Mouse (Mus musculus) activated CD4-positive, CD25-positive, alpha-beta regulatory T cell, adult 9 weeks (primary cell): ENCODE measurements around the gene Phpt1. TPM values are rescaled to one million over a fixed set of nuclear protein-coding genes. Genes with fewer than 3 reads are reported as not detected.

ENCODE experiments used
- polyA plus RNA-seq: library from polyadenylated mRNA; unstranded; fragments of 100-300 nt; shearing (Covaris generic); gene quantifications from one replicate; pipeline ENCODE4 v1.2.1, GENCODE M21; 2017

The Phpt1 gene
- polyA plus RNA-seq = 62.9 TPM

DNA sequence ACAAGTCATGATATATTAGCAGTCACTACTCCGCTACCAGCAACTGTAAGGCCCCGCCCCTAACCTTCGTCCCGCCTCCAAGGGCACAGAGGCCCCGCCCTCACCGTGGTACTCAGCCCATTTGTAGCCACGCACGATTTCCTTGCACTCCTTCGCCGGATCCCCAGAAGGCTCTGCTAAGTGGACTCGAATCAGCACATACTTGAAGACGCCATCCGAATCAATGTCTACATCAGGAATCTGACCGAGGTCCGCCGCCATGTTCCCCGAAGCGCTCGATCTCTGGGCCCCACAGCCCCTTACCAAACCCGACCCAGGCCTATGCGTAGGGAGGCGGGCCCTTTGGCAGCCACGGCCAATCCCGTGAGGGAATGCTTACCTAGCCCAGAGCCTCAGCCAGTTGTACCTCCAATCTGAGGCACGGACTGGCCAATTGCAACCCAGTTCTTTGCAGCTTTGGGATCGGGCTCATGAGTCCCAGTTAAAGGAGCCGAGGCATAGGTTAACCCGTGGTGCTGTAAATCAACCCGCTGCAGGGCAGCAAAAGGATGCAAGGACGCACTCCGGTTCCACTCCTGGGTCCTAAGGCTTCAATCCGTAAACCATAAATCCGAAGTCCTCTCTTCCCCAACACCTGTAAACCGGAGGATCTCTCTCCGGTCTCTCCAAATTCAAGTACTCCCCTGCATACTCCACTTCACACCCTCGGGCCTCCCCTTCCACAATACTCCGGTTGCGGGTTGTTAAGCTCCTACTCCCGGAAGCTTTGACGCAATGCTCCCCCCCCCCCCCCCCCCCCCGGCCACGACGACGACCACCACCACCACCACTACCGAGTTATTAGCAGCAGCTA is at the start of gene Phpt1, which contains the start of gene Mamdc4:
Phpt1 (minus strand) TSS at position 646 of the 853 bp plus-strand sequence.
Mamdc4 (minus strand) TSS at position 267 of the 853 bp plus-strand sequence.

DNA sequence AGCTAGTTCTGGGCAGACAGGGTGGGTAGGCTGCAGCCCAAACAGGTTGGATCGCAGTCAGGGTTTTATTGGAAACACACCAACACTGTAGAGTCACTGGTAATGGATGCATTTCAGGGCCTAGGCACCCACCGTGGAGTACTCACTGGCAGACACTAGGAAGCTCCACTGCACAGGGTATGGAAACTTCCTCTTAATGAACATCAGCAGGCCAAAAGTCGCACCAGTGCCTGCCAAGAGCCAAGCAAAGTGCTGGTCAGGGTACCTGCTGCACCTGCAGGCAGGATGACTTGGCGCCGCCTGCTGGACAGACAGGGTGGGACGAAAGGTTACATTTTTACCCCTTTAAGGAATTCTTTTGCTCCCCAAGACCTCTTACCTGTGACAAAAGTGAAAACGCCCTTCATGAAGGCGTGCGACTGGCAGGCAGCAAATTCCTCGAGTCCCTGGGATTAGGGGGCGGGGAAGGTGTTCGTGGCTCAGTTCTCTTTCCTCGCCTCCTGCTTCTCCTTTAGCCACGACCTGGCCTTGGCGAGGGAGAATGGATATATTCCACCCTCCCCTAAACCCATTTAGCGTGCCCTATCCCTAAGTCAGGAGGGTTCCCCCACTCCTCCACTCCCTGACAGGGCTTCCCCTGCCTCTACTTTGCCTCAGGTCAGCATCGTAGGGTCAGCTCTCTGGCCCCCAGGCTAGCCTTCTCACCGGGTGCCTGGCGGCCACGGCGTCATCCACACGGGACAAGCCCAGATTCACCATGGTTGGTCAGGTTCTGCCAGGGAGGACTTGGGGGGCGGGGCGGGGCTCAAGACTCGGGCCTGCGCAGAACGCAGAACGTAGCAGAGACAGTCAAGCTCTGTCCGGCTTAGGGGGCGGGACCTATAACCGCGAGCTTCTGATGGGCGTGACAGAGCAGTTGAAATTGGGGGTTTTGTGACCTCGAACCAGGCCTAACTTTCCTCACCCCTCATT is 46.5 kb upstream of the Phpt1 start, which contains the start of gene Tmem141:
Tmem141 (minus strand) TSS at position 777 of the 972 bp plus-strand sequence.

DNA sequence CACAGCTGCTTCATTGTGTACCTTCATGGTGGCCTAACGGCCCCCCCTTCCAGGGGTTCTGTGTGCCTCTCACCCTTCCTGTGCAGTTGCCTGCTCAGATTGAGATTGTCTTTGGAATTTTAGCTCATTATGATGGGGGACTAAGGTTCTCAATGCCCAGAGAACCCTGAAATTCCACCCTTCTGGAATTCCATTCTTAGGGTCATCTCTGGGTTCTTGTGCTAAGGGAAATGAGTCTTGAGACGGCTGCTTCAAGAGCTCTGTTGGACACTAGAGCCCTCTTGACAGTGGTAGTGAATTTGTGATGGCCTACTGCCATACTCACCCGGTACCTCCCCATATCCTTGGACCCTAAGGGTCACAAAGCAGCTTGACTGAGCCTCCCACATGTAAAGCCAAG is 42.6 kb upstream of the Phpt1 start, which contains the start of gene Ccdc183:
Ccdc183 (minus strand) TSS at position 101 of the 400 bp plus-strand sequence.

DNA sequence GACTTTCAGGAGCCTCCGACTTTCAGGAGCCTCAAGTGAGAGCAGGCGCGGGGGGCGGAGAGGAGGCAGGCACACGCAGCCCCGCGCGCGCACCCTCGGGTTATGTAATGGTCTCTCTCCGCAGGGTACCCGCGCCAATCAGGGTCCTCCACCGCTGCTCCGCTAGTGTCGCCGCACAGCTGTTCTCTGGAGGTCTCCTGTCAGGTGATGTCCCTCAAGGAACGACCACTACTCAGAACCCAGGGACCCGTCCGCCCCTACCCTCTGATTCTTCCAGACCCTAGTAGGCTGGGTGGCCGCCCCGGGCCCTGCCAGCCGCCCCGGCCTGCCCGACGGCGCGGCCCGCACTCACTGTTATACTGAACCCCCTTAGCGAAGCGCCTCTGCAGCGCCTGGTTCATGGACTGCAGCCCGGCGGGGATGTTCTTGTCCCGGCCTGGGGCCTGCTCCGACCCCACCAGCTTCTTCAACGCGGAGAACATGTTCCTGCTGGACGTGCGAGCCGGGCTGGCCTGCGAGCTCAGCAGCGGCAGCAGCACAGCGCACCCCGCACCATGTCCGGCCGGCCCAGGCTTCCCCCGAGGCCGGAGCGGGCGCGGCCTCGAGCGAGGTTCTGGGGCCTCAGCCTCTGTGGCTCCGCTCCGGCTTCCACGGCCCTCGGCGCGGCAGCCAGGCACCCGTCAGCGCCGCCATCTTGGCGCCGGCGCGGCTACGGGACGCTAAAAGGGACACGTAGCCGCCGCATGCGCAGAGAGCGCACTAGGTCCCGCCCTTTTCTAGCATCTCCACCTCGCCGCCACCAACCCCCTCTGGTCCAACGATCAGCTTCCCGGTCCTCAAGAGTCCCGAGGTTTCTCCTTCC is 33.0 kb upstream of the Phpt1 start, which contains the start of gene Rabl6:
Rabl6 (minus strand) TSS at position 761 of the 862 bp plus-strand sequence.

DNA sequence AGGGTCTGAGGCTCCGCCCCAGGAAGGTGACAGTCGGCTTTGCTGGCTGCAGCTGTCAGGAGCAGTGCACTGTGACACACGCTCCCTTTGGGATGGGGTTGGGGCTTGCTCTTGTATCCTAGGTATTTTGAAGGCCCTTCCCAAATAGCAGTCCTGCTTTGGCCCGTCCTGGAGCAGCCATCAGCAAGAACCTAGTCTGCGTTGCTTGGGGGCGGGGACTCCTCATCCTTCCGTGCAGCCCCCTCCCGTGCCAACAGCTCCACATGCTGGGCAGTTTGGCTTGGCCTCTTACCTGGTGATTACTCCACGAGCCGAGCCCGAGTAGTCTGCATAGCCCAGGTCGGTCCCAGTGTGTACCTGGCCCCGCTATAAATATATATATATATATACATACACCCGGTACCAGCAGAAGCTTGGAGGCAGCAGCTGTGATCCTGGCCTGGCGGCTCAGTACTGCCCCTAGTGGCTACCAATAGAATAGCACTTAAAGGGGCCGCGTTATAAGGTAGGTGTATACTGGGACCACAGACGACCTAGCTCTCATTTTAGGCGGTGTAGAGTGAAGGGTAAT is 6.4 kb upstream of the Phpt1 start, which contains the start of gene Ajm1:
Ajm1 (minus strand) TSS at position 464 of the 571 bp plus-strand sequence.

DNA sequence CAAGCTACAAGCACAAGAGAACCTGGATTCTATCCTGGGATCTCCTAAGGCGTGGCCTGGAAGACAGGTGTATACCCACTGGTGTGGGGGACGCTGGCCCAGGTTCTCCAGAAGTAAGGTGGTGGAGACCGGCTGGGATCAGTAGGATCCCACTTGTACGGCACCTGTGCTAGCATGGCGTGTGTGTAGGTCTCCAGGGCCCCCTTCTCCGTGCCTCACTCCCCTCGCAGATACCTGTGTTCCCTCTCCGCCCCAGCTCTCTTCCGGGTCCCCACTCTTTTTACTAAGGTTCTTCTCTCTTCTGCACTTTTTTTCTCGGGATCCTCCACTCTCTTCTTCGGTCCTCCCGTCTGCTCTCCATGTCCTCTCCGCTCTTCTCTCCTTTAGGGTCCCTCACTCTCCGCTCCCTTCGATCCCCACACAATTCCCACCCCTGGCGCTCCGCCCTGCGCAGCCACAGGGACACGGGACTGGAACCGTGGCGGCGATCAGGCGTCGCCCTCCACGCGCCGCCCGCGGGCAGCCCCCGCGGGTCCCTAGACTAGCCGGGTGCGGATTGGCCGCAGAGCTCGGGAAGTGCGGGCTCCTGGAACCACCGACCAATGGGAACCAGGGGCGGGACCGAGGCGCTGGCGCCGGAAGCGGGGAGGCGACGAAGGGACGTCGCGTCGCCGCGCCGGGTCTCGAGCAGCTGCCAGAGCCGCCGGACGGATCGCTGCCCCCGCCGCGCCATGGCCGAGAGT is 17.6 kb downstream of the Phpt1 start, which contains the start of gene Edf1:
Edf1 (plus strand) TSS at position 627 of the 743 bp plus-strand sequence.

DNA sequence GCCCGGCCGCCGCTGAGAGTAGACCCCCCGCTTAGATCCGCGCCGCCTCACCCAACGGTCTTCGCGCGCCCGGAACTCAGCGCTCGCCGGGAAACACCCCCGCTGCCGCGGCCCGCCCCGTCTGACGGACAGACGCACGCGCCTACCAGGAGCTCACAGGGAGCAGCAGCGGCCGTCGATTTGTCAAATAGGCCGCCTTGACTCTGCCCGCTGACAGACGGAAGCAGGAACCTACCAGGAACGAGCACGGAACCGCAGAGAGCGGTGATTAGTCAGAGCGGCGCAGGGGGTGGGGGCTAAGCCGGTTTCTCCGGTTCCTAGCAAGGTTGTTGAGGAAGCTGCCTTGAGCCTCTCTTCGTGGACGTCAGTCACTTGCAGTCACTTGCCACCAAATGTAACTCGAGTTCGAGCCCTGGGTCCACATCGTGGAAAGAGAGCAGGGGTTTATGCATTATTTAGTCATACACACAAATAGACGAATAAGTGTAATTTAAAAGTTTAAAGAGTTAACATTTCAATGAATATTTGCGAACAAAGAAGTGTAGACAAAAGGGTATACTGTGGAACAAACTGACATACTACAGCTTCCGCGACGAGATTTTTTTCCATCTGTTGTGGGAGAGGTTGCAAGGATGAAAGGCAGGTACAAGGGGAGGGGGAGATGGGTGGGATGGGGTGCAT is 28.1 kb downstream of the Phpt1 start, which contains the start of gene Traf2:
Traf2 (minus strand) TSS at position 130 of the 681 bp plus-strand sequence.

Other genes with a start within 250 kb of the Phpt1 start
- gene Man1b1, start 242.9 kb downstream of the Phpt1 start, polyA plus RNA-seq = 24.2 TPM
- 25.1 TPM for gene Dpp7, start 218.9 kb downstream of the Phpt1 start, polyA plus RNA-seq
- 19.7 TPM for gene Uap1l1, start 209.5 kb downstream of the Phpt1 start, polyA plus RNA-seq
- 0.39 TPM for gene Sapcd2, start 202.9 kb downstream of the Phpt1 start, polyA plus RNA-seq
- 0.56 TPM for gene Entpd2, start 179.3 kb downstream of the Phpt1 start, polyA plus RNA-seq
- gene Npdc1, start 175.9 kb downstream of the Phpt1 start, polyA plus RNA-seq = 3.4 TPM
- 11.3 TPM for gene Fut7, start 152.0 kb downstream of the Phpt1 start, polyA plus RNA-seq
- gene Abca2, start 146.5 kb downstream of the Phpt1 start, polyA plus RNA-seq = 24.7 TPM
- 4.6 TPM for gene Clic3, start 118.4 kb downstream of the Phpt1 start, polyA plus RNA-seq
- 96.1 TPM for gene Paxx, start 114.1 kb downstream of the Phpt1 start, polyA plus RNA-seq
- not detected for gene Ptgds, start 105.2 kb downstream of the Phpt1 start, polyA plus RNA-seq
- gene Lcn12, start 81.3 kb downstream of the Phpt1 start, polyA plus RNA-seq = not detected
- 115 TPM for gene Fbxw5, start 74.5 kb downstream of the Phpt1 start, polyA plus RNA-seq
- 10.0 TPM for gene C8g, start 73.5 kb downstream of the Phpt1 start, polyA plus RNA-seq
- gene Traf2, start 28.3 kb downstream of the Phpt1 start, polyA plus RNA-seq = 107 TPM
- gene Edf1, start 17.4 kb downstream of the Phpt1 start, polyA plus RNA-seq = 388 TPM
- 1.6 TPM for gene Mamdc4, start 379 bp downstream of the Phpt1 start, polyA plus RNA-seq
- gene Ajm1, start 6.5 kb upstream of the Phpt1 start, polyA plus RNA-seq = 0.42 TPM
- 7.5 TPM for gene Rabl6, start 33.3 kb upstream of the Phpt1 start, polyA plus RNA-seq
- not detected for gene Ccdc183, start 42.5 kb upstream of the Phpt1 start, polyA plus RNA-seq
- gene Tmem141, start 46.8 kb upstream of the Phpt1 start, polyA plus RNA-seq = 1.5 TPM
- 6.2 TPM for gene Fcna, start 52.8 kb upstream of the Phpt1 start, polyA plus RNA-seq
- not detected for gene Lcn8, start 77.9 kb upstream of the Phpt1 start, polyA plus RNA-seq
- not detected for gene Lcn5, start 82.7 kb upstream of the Phpt1 start, polyA plus RNA-seq
- gene Lcn6, start 101.6 kb upstream of the Phpt1 start, polyA plus RNA-seq = not detected
- gene Lcn10, start 107.5 kb upstream of the Phpt1 start, polyA plus RNA-seq = not detected
- 1.1 TPM for gene Obp2a, start 124.8 kb upstream of the Phpt1 start, polyA plus RNA-seq
- gene Bmyc, start 131.5 kb upstream of the Phpt1 start, polyA plus RNA-seq = 166 TPM
- gene Obp2b, start 161.8 kb upstream of the Phpt1 start, polyA plus RNA-seq = not detected
- gene Lcn3, start 190.3 kb upstream of the Phpt1 start, polyA plus RNA-seq = not detected
- not detected for gene Lcn11, start 201.8 kb upstream of the Phpt1 start, polyA plus RNA-seq
- not detected for gene Gm13539, start 207.0 kb upstream of the Phpt1 start, polyA plus RNA-seq
- gene Glt6d1, start 240.6 kb upstream of the Phpt1 start, polyA plus RNA-seq = not detected
- gene Lcn9, start 247.9 kb upstream of the Phpt1 start, polyA plus RNA-seq = not detected